Mouse (Mus musculus) lung, postnatal 0 days (tissue): ENCODE data around the gene Psd4. TPM values are rescaled to one million over a fixed set of nuclear protein-coding genes. Genes with fewer than 3 reads are reported as not detected.

ENCODE experiments used
- ATAC-seq: fragments of 200-750 bp; cut with Nextera tagmentation; 2 replicates; pipeline ENCODE4 v1.8.0; 2017; ENCODE audit warnings: moderate library complexity
- DNase-seq: peaks from one replicate; pipeline ENCODE4 v3.0.0-alpha.2; 2016; ENCODE audit warnings: low spot score
- H3K27ac ChIP-seq: fragments of 300-500 bp; sonication (generic); 2 replicates; pipeline ENCODE4 v1.5.1; 2014; ENCODE audit warnings: antibody characterized with exemption, mild to moderate bottlenecking, low read length, mixed read lengths
- H3K27me3 ChIP-seq: fragments of 300-500 bp; sonication (generic); replicated peaks from 2 replicates; pipeline ENCODE4 v1.6.1; 2014; ENCODE audit warnings: low read length, mixed read lengths; ENCODE audit not compliant: insufficient read depth
- H3K36me3 ChIP-seq: fragments of 300-500 bp; sonication (generic); 2 replicates; pipeline ENCODE4 v1.6.1; 2014; ENCODE audit warnings: low read length, mixed read lengths; ENCODE audit not compliant: insufficient read depth
- H3K4me1 ChIP-seq: fragments of 300-500 bp; sonication (generic); 2 replicates; pipeline ENCODE4 v1.6.1; 2014; ENCODE audit warnings: antibody characterized with exemption, low read depth, low read length, mixed read lengths; ENCODE audit not compliant: insufficient read depth
- H3K4me2 ChIP-seq: fragments of 300-500 bp; sonication (generic); replicated peaks from 2 replicates; pipeline ENCODE4 v1.6.1; 2014; ENCODE audit warnings: low read depth, mild to moderate bottlenecking, low read length, moderate library complexity, mixed read lengths
- H3K4me3 ChIP-seq: fragments of 300-500 bp; sonication (generic); 2 replicates; pipeline ENCODE4 v1.5.1; 2014; ENCODE audit warnings: low read depth, low read length
- H3K9ac ChIP-seq: fragments of 300-500 bp; sonication (generic); replicated peaks from 2 replicates; pipeline ENCODE4 v1.6.1; 2014; ENCODE audit warnings: low read depth, mild to moderate bottlenecking
- H3K9me3 ChIP-seq: fragments of 300-500 bp; sonication (generic); 2 replicates; pipeline ENCODE4 v1.6.1; 2016; ENCODE audit warnings: low read length, mixed read lengths
- CTCF ChIP-seq: IDR thresholded peaks from 2 replicates; pipeline ENCODE4 v1.5.1; 2016; ENCODE audit warnings: antibody characterized with exemption, mild to moderate bottlenecking
- EP300 ChIP-seq: IDR thresholded peaks from 2 replicates; pipeline ENCODE4 v1.6.1; 2016; ENCODE audit warnings: antibody characterized with exemption, mild to moderate bottlenecking, control low read depth
- WGBS: fragments of 180-500 bp; shearing (Covaris S2); extraction: QIAGEN DNeasy Blood & Tissue Kit; methylation state at CpG from one replicate; pipeline ENCODE4 v1.1.7; 2014; 5-methylcytosine and 5-hydroxymethylcytosine counted together
- polyA plus RNA-seq: library from polyadenylated mRNA; unstranded; fragments of >200 nt; fragmentation: Nextera tagmentation; extraction: Ambion mirVana; gene quantifications from 2 replicates; pipeline ENCODE4 v1.2.1, GENCODE M21; 2015

The Psd4 gene
- polyA plus RNA-seq, 1 experiment from 2014 or later = 3.0 TPM

- Histone ChIP-seq H3K4me2 (no peak overlapping the region), H3K36me3 (no peaks in the 10 kb centered on the region), H3K4me1 (no peaks in the 10 kb centered on the region), H3K4me3 (no peak overlapping the region), H3K9ac (no peak overlapping the region), H3K27me3 (no peaks in the 10 kb centered on the region), H3K27ac (no peak overlapping the region), H3K9me3 (no peaks in the 10 kb centered on the region)
- no peak for ATAC-seq
- no peak for TF ChIP-seq EP300
- TF ChIP-seq CTCF = no peak
- DNase-seq = no peak
- 82% methylated on average over 4 of the region's 4 CpGs for WGBS
Observed at GRCm38 (mm10) chr2:24456841-24457240, 89.5 kb downstream of the Psd4 start.

- Histone ChIP-seq H3K27ac (no peak overlapping the region), H3K4me2 (no peak overlapping the region), H3K4me3 (no peak overlapping the region), H3K9ac (no peak overlapping the region), H3K9me3 (no peaks in the 10 kb centered on the region), H3K36me3 (no peaks in the 10 kb centered on the region), H3K27me3 (no peaks in the 10 kb centered on the region), H3K4me1 (no peaks in the 10 kb centered on the region)
- ATAC-seq = peak; percentile 12; the same call in 1 of the 2 replicates
- TF ChIP-seq CTCF = no peak
- no peak for TF ChIP-seq EP300
- 16% methylated on average over 9 of the region's 9 CpGs for WGBS
- DNase-seq = no peak
Observed at GRCm38 (mm10) chr2:24460112-24460807, 92.9 kb downstream of the Psd4 start.

DNA sequence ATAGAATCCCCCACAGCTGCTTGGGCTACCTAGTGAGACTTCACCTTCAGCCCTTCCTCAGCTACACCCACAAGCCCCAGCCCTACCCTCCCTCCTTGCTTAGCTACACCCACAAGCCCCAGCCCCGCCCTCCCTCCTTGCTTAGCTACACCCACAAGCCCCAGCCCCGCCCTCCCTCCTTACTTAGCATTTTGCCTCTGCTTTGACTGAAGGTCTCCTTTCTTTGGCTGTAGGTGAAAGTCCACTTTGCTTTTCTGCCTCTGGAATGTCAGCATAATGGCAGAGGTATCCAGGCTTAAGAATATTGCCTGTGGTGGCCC, 93.4 kb downstream of the Psd4 start:
- Histone ChIP-seq H3K9ac (no peak overlapping the region), H3K4me1 (no peaks in the 10 kb centered on the region), H3K27me3 (no peaks in the 10 kb centered on the region), H3K4me2 (no peak overlapping the region), H3K27ac (no peak overlapping the region), H3K9me3 (no peaks in the 10 kb centered on the region), H3K4me3 (no peak overlapping the region), H3K36me3 (no peaks in the 10 kb centered on the region)
- WGBS = 17% methylated on average over 1 of the region's 2 CpGs
- no peak for TF ChIP-seq EP300
- no peak for TF ChIP-seq CTCF
- DNase-seq = peak; percentile 33
- ATAC-seq = peak; percentile 72

Other genes starting within 250 kb of the Psd4 start
- not detected in 2 replicates for gene Il1f8, start 214.4 kb upstream of the Psd4 start, polyA plus RNA-seq
- gene Il1f9, start 181.1 kb upstream of the Psd4 start, polyA plus RNA-seq = 0.43 TPM in 2 replicates
- not detected in 2 replicates for gene Il1f6, start 152.2 kb upstream of the Psd4 start, polyA plus RNA-seq
- not detected in 2 replicates for gene Il1f5, start 90.6 kb upstream of the Psd4 start, polyA plus RNA-seq
- not detected in 2 replicates for gene Il1f10, start 76.4 kb upstream of the Psd4 start, polyA plus RNA-seq
- gene Il1rn, start 30.7 kb upstream of the Psd4 start, polyA plus RNA-seq = 9.0 and 13.2 TPM in 2 replicates
- gene Pax8, start 108.0 kb downstream of the Psd4 start, polyA plus RNA-seq = not detected in 2 replicates